Mouse (Mus musculus): Measurements from ENCODE around the gene Rtl10. TPM values are rescaled to one million over a fixed set of nuclear protein-coding genes. Genes with fewer than 3 reads are reported as not detected.

Rtl10 gene
- total RNA-seq, 1 experiment, result 6.7 TPM

DNA sequence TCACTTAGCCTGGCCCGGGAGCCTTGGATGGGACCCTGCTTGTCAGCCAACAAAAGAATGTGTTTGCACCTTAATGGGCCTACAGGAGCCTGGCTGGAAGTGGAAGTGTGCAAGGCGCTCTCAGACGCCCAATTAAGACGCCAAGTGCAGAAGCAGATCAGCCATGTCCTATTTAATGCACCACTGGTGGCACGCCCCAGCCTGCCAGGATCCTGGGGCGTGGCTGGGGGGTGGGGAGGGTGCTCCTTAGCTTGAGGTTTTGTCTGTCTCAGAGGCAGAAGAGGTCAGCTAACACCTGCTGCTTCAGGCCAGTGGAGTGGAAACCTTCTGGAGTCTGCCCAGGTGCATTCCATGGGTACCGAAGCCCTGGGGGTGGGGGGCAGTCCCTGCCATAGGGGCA lies 19.0 kb upstream of the Rtl10 start:
- H3K9me3 ChIP-seq (ENCODE audit: control insufficient read depth, insufficient read depth, low read depth, low read length), result no peaks in the 10 kb centered on the region
- no peak overlapping the region for H3K4me3 ChIP-seq (ENCODE audit: insufficient read depth in 1 of 2, low read depth in 1 of 2, low read length in 2 of 2, poor library complexity in 1 of 2, severe bottlenecking in 1 of 2)
- no peak overlapping the region for H3K9ac ChIP-seq (ENCODE audit: insufficient read depth, low read depth, low read length, poor library complexity, severe bottlenecking)
- TF ChIP-seq ZC3H11A (IDR thresholded peaks at IDR 0.05; ENCODE audit: borderline replicate concordance, low read depth, low read length) (no peak), HCFC1 (IDR thresholded peaks at IDR 0.05; ENCODE audit: borderline replicate concordance, insufficient read depth, low read length) (no peak), CHD2 (IDR thresholded peaks at IDR 0.05; ENCODE audit: low read depth, low read length) (no peak), MAFK (IDR thresholded peaks at IDR 0.05; ENCODE audit: insufficient read depth, low read depth, low read length) (no peak), ZNF384 (IDR thresholded peaks at IDR 0.05; ENCODE audit: low read depth, low read length) (no peak)
- H3K4me1 ChIP-seq (ENCODE audit: control insufficient read depth in 2 of 2, insufficient read depth in 2 of 2, low read length in 2 of 2, poor library complexity in 1 of 2), result peaks cover 12 to 37% of the 10 kb centered on the region in 2 experiments
- in situ Hi-C loops (cut with MboI; ENCODE audit: low sequenced_read_pairs in 2 of 2, unreplicated experiment in 2 of 2), result no loop called here
- no peaks in the 10 kb centered on the region; the same call in 1 of the 2 replicates for H3K36me3 ChIP-seq (ENCODE audit: control insufficient read depth, insufficient read depth, low read length, poor library complexity, severe bottlenecking)
- no peak overlapping the region for H3K27ac ChIP-seq (ENCODE audit: insufficient read depth, low read depth, low read length, poor library complexity, severe bottlenecking)
- no peak for DNase-seq (ENCODE audit: low read depth, low spot score)

DNA sequence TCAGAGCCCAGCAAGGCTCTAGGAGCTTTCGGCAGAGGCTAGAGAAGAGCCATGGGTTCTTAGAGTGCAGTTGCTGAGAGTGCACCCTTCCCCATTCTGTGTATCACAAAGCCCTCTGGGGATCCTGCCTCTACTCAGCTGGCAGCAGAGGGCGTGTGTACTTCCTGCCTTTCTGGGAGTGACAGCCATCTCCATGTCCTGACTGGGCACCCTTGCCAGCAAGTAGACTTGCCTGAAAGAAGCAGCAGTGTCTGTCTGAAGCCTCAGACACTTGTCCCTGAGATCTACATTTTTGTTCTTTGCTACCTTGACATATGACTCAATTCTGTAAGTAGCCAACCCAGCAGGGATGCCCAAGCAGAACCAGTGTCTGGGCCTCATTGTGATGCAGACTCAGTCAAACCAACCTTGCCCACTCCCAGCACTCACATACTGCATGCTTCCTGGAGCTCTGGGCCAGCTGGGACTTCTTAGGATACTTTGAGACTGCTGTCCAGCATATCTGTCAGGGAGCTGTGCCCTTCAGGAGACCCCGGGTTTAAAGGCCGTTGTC lies 17.7 kb upstream of the Rtl10 start:
- no peak for TF ChIP-seq ZNF384 (IDR thresholded peaks at IDR 0.05; ENCODE audit: low read depth, low read length)
- no peak for TF ChIP-seq CHD2 (IDR thresholded peaks at IDR 0.05; ENCODE audit: low read depth, low read length)
- TF ChIP-seq MAFK (IDR thresholded peaks at IDR 0.05; ENCODE audit: insufficient read depth, low read depth, low read length), result no peak
- no peak for TF ChIP-seq HCFC1 (IDR thresholded peaks at IDR 0.05; ENCODE audit: borderline replicate concordance, insufficient read depth, low read length)
- no peak for TF ChIP-seq ZC3H11A (IDR thresholded peaks at IDR 0.05; ENCODE audit: borderline replicate concordance, low read depth, low read length)
- H3K27ac ChIP-seq (ENCODE audit: insufficient read depth, low read depth, low read length, poor library complexity, severe bottlenecking), result no peak overlapping the region
- H3K9me3 ChIP-seq (ENCODE audit: control insufficient read depth, insufficient read depth, low read depth, low read length), result no peaks in the 10 kb centered on the region
- in situ Hi-C loops (cut with MboI; ENCODE audit: low sequenced_read_pairs in 2 of 2, unreplicated experiment in 2 of 2), result no loop called here
- H3K9ac ChIP-seq (ENCODE audit: insufficient read depth, low read depth, low read length, poor library complexity, severe bottlenecking), result no peak overlapping the region
- H3K4me1 ChIP-seq (ENCODE audit: control insufficient read depth in 2 of 2, insufficient read depth in 2 of 2, low read length in 2 of 2, poor library complexity in 1 of 2), result peaks cover 13 to 44% of the 10 kb centered on the region in 2 experiments
- no peaks in the 10 kb centered on the region; the same call in 1 of the 2 replicates for H3K36me3 ChIP-seq (ENCODE audit: control insufficient read depth, insufficient read depth, low read length, poor library complexity, severe bottlenecking)
- no peak overlapping the region for H3K4me3 ChIP-seq (ENCODE audit: insufficient read depth in 1 of 2, low read depth in 1 of 2, low read length in 2 of 2, poor library complexity in 1 of 2, severe bottlenecking in 1 of 2)
- no peak for DNase-seq (ENCODE audit: low read depth, low spot score)

GRCm38 (mm10) chr16:18482431-18482830 lies 16.3 kb upstream of the Rtl10 start:
- Histone ChIP-seq H3K27ac (ENCODE audit: insufficient read depth, low read depth, low read length, poor library complexity, severe bottlenecking) (no peak overlapping the region), H3K9ac (ENCODE audit: insufficient read depth, low read depth, low read length, poor library complexity, severe bottlenecking) (no peak overlapping the region), H3K4me1 (ENCODE audit: control insufficient read depth in 2 of 2, insufficient read depth in 2 of 2, low read length in 2 of 2, poor library complexity in 1 of 2) (peaks cover 14 to 46% of the 10 kb centered on the region in 2 experiments), H3K36me3 (ENCODE audit: control insufficient read depth, insufficient read depth, low read length, poor library complexity, severe bottlenecking) (no peaks in the 10 kb centered on the region; the same call in 1 of the 2 replicates), H3K9me3 (ENCODE audit: control insufficient read depth, insufficient read depth, low read depth, low read length) (no peaks in the 10 kb centered on the region), H3K4me3 (ENCODE audit: insufficient read depth in 1 of 2, low read depth in 1 of 2, low read length in 2 of 2, poor library complexity in 1 of 2, severe bottlenecking in 1 of 2) (no peak overlapping the region)
- TF ChIP-seq ZNF384 (IDR thresholded peaks at IDR 0.05; ENCODE audit: low read depth, low read length) (no peak), HCFC1 (IDR thresholded peaks at IDR 0.05; ENCODE audit: borderline replicate concordance, insufficient read depth, low read length) (no peak), MAFK (IDR thresholded peaks at IDR 0.05; ENCODE audit: insufficient read depth, low read depth, low read length) (no peak), CHD2 (IDR thresholded peaks at IDR 0.05; ENCODE audit: low read depth, low read length) (no peak), ZC3H11A (IDR thresholded peaks at IDR 0.05; ENCODE audit: borderline replicate concordance, low read depth, low read length) (no peak)
- no peak for DNase-seq (ENCODE audit: low read depth, low spot score)
- in situ Hi-C loops (cut with MboI; ENCODE audit: low sequenced_read_pairs in 2 of 2, unreplicated experiment in 2 of 2), result no loop called here

DNA sequence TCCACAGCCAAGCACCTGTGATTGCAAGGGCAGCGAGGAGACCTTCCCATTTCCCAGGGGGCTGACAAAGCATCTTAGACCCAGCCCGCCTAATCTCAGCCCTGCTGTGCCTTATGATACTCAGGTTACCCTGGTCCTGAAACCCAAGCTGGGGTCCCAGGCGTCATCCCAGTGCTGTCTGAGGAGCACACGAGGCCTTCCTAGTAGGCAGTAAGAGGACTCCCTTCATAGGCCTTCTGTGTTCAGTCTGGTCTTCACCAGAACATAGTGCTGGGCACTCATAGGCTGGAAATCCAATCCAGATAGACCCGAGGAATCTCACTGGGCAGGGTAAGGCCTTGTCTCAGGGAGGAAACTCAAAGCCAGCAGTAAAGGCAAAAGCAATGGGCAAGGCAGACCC lies 14.9 kb upstream of the Rtl10 start:
- in situ Hi-C loops (cut with MboI; ENCODE audit: low sequenced_read_pairs in 2 of 2, unreplicated experiment in 2 of 2), result no loop called here
- Histone ChIP-seq H3K9me3 (ENCODE audit: control insufficient read depth, insufficient read depth, low read depth, low read length) (no peaks in the 10 kb centered on the region), H3K9ac (ENCODE audit: insufficient read depth, low read depth, low read length, poor library complexity, severe bottlenecking) (no peak overlapping the region), H3K27ac (ENCODE audit: insufficient read depth, low read depth, low read length, poor library complexity, severe bottlenecking) (no peak overlapping the region), H3K4me3 (ENCODE audit: insufficient read depth in 1 of 2, low read depth in 1 of 2, low read length in 2 of 2, poor library complexity in 1 of 2, severe bottlenecking in 1 of 2) (no peak overlapping the region), H3K36me3 (ENCODE audit: control insufficient read depth, insufficient read depth, low read length, poor library complexity, severe bottlenecking) (no peaks in the 10 kb centered on the region), H3K4me1 (ENCODE audit: control insufficient read depth in 2 of 2, insufficient read depth in 2 of 2, low read length in 2 of 2, poor library complexity in 1 of 2) (peaks cover 14 to 46% of the 10 kb centered on the region in 2 experiments)
- DNase-seq (ENCODE audit: low read depth, low spot score), result no peak
- TF ChIP-seq ZC3H11A (IDR thresholded peaks at IDR 0.05; ENCODE audit: borderline replicate concordance, low read depth, low read length), result no peak
- no peak for TF ChIP-seq MAFK (IDR thresholded peaks at IDR 0.05; ENCODE audit: insufficient read depth, low read depth, low read length)
- TF ChIP-seq CHD2 (IDR thresholded peaks at IDR 0.05; ENCODE audit: low read depth, low read length), result no peak
- TF ChIP-seq HCFC1 (IDR thresholded peaks at IDR 0.05; ENCODE audit: borderline replicate concordance, insufficient read depth, low read length), result no peak
- TF ChIP-seq ZNF384 (IDR thresholded peaks at IDR 0.05; ENCODE audit: low read depth, low read length), result no peak

All from ES-E14 (cell line).